Mouse (Mus musculus) liver, embryonic 16.5 days (tissue): Measurements from ENCODE around the gene Gm20696. TPM values are rescaled to one million over a fixed set of nuclear protein-coding genes. Genes with fewer than 3 reads are reported as not detected.

Experiments used
- ATAC-seq: fragments of 200-750 bp; cut with Nextera tagmentation; 2 replicates; pipeline ENCODE4 v1.8.0; 2017; ENCODE audit warnings: low read depth, mild to moderate bottlenecking, moderate number of reproducible peaks, moderate library complexity
- H3K27ac ChIP-seq: fragments of 300-500 bp; sonication (generic); 2 replicates; pipeline ENCODE4 v1.5.1; 2014; ENCODE audit warnings: mild to moderate bottlenecking, low read length
- H3K27me3 ChIP-seq: fragments of 300-500 bp; sonication (generic); 2 replicates; pipeline ENCODE4 v1.6.1; 2014; ENCODE audit warnings: low read depth, low read length, mixed read lengths; ENCODE audit not compliant: control insufficient read depth, insufficient read depth
- H3K36me3 ChIP-seq: fragments of 300-500 bp; sonication (generic); 2 replicates; pipeline ENCODE4 v1.6.1; 2014; ENCODE audit warnings: mild to moderate bottlenecking; ENCODE audit not compliant: control insufficient read depth, insufficient read depth
- H3K4me1 ChIP-seq: fragments of 300-500 bp; sonication (generic); 2 replicates; pipeline ENCODE4 v1.6.1; 2014; ENCODE audit warnings: low read depth, low read length, mixed read lengths; ENCODE audit not compliant: control insufficient read depth
- H3K4me2 ChIP-seq: fragments of 300-500 bp; sonication (generic); 2 replicates; pipeline ENCODE4 v1.6.1; 2014; ENCODE audit warnings: low read depth, low read length, mixed read lengths
- H3K4me3 ChIP-seq: fragments of 300-500 bp; sonication (generic); 2 replicates; pipeline ENCODE4 v1.5.1; 2014; ENCODE audit warnings: low read depth, mild to moderate bottlenecking, low read length
- H3K9ac ChIP-seq: fragments of 300-500 bp; sonication (generic); 2 replicates; pipeline ENCODE4 v1.6.1; 2014; ENCODE audit warnings: low read depth, low read length
- H3K9me3 ChIP-seq: fragments of 300-500 bp; sonication (generic); replicated peaks from 2 replicates; pipeline ENCODE4 v1.6.1; 2016; ENCODE audit warnings: low read length; ENCODE audit not compliant: control insufficient read depth
- WGBS: fragments of 180-500 bp; shearing (Covaris S2); extraction: QIAGEN DNeasy Blood & Tissue Kit; methylation state at CpG from one replicate; pipeline ENCODE4 v1.1.7; 2014; ENCODE audit not compliant: insufficient replicate concordance; 5-methylcytosine and 5-hydroxymethylcytosine counted together
- polyA plus RNA-seq: library from polyadenylated mRNA; unstranded; fragments of >200 nt; fragmentation: Nextera tagmentation; extraction: Ambion mirVana; gene quantifications from 2 replicates; pipeline ENCODE4 v1.2.1, GENCODE M21; 2015

Gene Gm20696
- polyA plus RNA-seq, 1 experiment from 2014 or later, result 0.35 TPM

- peaks cover 68% of the 10 kb centered on the region for H3K27me3 ChIP-seq
- no peaks in the 10 kb centered on the region for H3K36me3 ChIP-seq
- 7% methylated on average over 23 of the region's 25 CpGs for WGBS
- no peaks in the 10 kb centered on the region for H3K9me3 ChIP-seq
- H3K4me3 ChIP-seq, result peak overlapping the region; percentile 51
- no peak overlapping the region for H3K9ac ChIP-seq
- H3K27ac ChIP-seq, result no peak overlapping the region
- H3K4me1 ChIP-seq, result no peaks in the 10 kb centered on the region
- ATAC-seq, result no peak
- H3K4me2 ChIP-seq, result peak overlapping the region; percentile 64
Measured at GRCm38 (mm10) chr6:99691666-99692205, 25.1 kb upstream of the Gm20696 start.

DNA sequence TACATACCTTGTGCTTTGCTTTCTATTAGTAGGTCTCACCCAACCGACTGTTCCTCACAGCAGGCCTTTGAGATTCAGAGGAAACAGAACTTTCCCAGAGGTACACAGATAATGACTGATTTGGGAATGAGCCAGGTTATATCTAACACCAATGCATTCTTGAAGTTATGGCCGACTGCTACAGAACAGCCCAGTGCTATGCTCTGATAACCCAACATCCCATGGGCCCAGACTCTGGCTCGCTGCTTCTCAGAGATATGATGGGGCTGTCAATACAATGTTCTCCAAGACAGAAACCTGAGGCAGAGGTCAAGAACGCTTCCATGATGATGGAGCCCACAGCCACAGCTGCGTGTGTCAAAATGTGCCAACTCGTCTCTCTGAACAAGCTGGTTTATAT is 21.9 kb upstream of the Gm20696 start:
- H3K27me3 ChIP-seq, result peaks cover 46% of the 10 kb centered on the region
- ATAC-seq, result no peak
- H3K36me3 ChIP-seq, result no peaks in the 10 kb centered on the region
- H3K9me3 ChIP-seq, result no peaks in the 10 kb centered on the region
- no peaks in the 10 kb centered on the region for H3K4me1 ChIP-seq
- no peak overlapping the region for H3K9ac ChIP-seq
- H3K27ac ChIP-seq, result no peak overlapping the region
- WGBS, result 56% methylated on average over 6 of the region's 6 CpGs
- no peak overlapping the region for H3K4me3 ChIP-seq
- H3K4me2 ChIP-seq, result no peak overlapping the region

GRCm38 (mm10) chr6:99684899-99685298 is 18.3 kb upstream of the Gm20696 start:
- no peaks in the 10 kb centered on the region for H3K36me3 ChIP-seq
- no peak for ATAC-seq
- H3K27me3 ChIP-seq, result peaks cover 10% of the 10 kb centered on the region
- no peak overlapping the region for H3K4me3 ChIP-seq
- H3K27ac ChIP-seq, result no peak overlapping the region
- no peak overlapping the region for H3K4me2 ChIP-seq
- WGBS, result 40% methylated on average over 5 of the region's 5 CpGs
- no peak overlapping the region for H3K9ac ChIP-seq
- H3K9me3 ChIP-seq, result no peaks in the 10 kb centered on the region
- H3K4me1 ChIP-seq, result no peaks in the 10 kb centered on the region

DNA sequence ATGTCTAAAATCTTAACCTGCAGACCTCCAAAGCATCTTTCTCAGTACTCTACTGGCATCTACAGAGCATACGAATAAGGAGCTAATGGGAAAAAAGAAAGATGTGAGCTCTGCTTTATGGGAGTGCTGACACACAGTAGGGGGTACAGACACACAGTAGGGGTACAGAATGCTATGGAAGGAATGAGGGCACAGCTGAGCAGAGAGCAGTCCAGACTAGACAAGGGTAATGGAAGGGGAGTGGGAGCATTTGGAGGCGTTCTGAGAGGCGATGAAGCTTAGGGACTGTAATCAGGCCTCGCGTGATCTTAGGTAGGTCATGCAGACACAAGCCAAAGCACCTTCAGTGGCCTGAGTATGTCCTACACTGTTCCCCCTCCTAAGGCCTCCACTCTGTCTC is 17.4 kb upstream of the Gm20696 start:
- H3K4me2 ChIP-seq, result no peak overlapping the region
- no peak overlapping the region for H3K9ac ChIP-seq
- H3K27me3 ChIP-seq, result peaks cover 5% of the 10 kb centered on the region
- no peak overlapping the region for H3K4me3 ChIP-seq
- WGBS, result 70% methylated on average over 5 of the region's 5 CpGs
- no peak for ATAC-seq
- H3K36me3 ChIP-seq, result no peaks in the 10 kb centered on the region
- H3K9me3 ChIP-seq, result no peaks in the 10 kb centered on the region
- H3K27ac ChIP-seq, result no peak overlapping the region
- H3K4me1 ChIP-seq, result no peaks in the 10 kb centered on the region

GRCm38 (mm10) chr6:99678108-99678507 is 11.5 kb upstream of the Gm20696 start:
- Histone ChIP-seq H3K36me3 (no peaks in the 10 kb centered on the region), H3K4me3 (no peak overlapping the region), H3K9ac (no peak overlapping the region), H3K4me2 (no peak overlapping the region), H3K27me3 (no peaks in the 10 kb centered on the region), H3K9me3 (no peaks in the 10 kb centered on the region), H3K4me1 (no peaks in the 10 kb centered on the region), H3K27ac (no peak overlapping the region)
- no peak for ATAC-seq
- 72% methylated on average over 11 of the region's 11 CpGs for WGBS

DNA sequence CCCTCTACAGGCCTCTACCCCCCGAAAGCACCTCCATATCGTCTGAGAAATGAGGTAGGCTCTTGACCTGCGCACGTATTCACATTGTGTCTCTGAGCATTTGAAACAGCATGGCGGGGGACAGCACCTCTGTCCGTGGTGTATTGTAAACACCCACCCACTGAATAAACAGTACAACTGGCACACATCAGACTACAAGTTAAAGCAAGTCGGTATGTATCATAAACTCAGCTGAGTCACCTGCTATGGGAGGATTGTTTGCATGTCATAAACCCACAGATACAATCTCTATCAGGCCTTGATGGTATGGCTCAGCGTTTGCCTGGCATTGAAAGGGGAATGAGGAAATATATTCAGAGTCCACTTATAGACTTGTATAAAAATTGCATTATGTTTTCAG is 10.7 kb upstream of the Gm20696 start:
- Histone ChIP-seq H3K4me2 (no peak overlapping the region), H3K4me1 (no peaks in the 10 kb centered on the region), H3K9me3 (no peaks in the 10 kb centered on the region), H3K27ac (no peak overlapping the region), H3K27me3 (no peaks in the 10 kb centered on the region), H3K4me3 (no peak overlapping the region), H3K9ac (no peak overlapping the region), H3K36me3 (no peaks in the 10 kb centered on the region)
- no peak for ATAC-seq
- 59% methylated on average over 8 of the region's 8 CpGs for WGBS

DNA sequence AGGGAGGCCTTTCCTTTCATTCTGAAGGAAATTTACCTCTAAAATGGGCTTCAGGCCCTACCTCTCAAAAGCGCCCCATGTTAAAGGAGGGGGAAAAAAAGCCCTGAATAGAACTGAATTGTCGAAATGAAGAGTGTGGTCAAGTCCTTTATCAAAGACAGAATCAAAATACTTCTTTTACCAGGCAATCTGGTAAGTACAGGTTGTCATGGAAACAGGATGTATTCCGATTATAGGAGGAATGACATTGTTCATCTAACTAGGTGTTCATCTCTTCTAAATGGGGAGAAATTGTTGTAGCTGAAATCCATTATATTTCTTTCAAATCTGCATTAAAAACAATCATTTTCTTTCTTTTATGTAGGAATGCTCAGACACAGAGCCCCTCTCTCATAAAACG is 7.9 kb upstream of the Gm20696 start:
- Histone ChIP-seq H3K4me2 (no peak overlapping the region), H3K4me1 (no peaks in the 10 kb centered on the region), H3K9ac (no peak overlapping the region), H3K9me3 (no peaks in the 10 kb centered on the region), H3K27ac (no peak overlapping the region), H3K27me3 (no peaks in the 10 kb centered on the region), H3K4me3 (no peak overlapping the region), H3K36me3 (no peaks in the 10 kb centered on the region)
- ATAC-seq, result no peak
- 49% methylated on average over 4 of the region's 4 CpGs for WGBS

GRCm38 (mm10) chr6:99671768-99672167 is 5.2 kb upstream of the Gm20696 start:
- Histone ChIP-seq H3K9ac (no peak overlapping the region), H3K36me3 (no peaks in the 10 kb centered on the region), H3K27ac (no peak overlapping the region), H3K4me2 (no peak overlapping the region), H3K4me1 (no peaks in the 10 kb centered on the region), H3K9me3 (no peaks in the 10 kb centered on the region), H3K27me3 (peaks cover 12% of the 10 kb centered on the region), H3K4me3 (no peak overlapping the region)
- WGBS, result 48% methylated on average over 3 of the region's 3 CpGs
- ATAC-seq, result no peak

DNA sequence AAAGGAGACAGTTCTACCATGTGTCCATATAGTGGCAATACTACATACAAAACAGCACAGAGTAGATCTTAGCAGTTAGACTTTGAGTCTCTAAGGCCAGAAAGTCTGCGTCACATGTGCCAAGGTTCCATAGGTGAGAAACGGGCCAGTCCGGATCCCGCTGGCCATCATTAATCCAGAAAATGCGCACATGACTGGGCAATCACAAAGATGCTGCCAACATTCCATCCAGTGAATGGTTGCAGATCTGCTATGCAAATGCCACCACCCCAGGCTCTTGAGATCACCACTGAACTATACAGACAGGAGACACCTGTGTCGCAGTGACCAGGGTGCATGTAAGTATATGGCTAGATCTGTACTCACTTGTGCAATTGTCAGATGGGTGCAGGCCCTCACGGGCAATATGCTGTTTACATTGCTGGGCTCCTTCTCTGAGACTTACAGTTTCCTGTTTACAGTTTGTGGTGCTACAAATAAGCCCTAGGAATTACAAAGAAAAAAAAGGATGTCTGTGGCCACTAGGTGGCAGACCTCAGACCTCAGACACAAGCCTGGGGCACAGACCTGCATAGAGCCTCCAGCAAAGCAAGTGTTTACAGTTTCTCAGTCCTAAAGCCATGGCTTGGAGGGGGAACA is 4.0 kb upstream of the Gm20696 start:
- H3K4me3 ChIP-seq, result no peak overlapping the region
- no peak for ATAC-seq
- H3K9me3 ChIP-seq, result no peaks in the 10 kb centered on the region
- 67% methylated on average over 7 of the region's 7 CpGs for WGBS
- no peak overlapping the region for H3K4me2 ChIP-seq
- no peaks in the 10 kb centered on the region for H3K4me1 ChIP-seq
- H3K27me3 ChIP-seq, result peaks cover 23% of the 10 kb centered on the region
- no peaks in the 10 kb centered on the region for H3K36me3 ChIP-seq
- no peak overlapping the region for H3K27ac ChIP-seq
- no peak overlapping the region for H3K9ac ChIP-seq
